Mouse (Mus musculus) adipocyte (in vitro differentiated cells): ENCODE measurements around the gene Rsph9.

Source experiments
- DNase-seq: peaks from one replicate; pipeline ENCODE4 v3.0.0-alpha.2; 2016; ENCODE audit warnings: low spot score

Rsph9 gene

DNA sequence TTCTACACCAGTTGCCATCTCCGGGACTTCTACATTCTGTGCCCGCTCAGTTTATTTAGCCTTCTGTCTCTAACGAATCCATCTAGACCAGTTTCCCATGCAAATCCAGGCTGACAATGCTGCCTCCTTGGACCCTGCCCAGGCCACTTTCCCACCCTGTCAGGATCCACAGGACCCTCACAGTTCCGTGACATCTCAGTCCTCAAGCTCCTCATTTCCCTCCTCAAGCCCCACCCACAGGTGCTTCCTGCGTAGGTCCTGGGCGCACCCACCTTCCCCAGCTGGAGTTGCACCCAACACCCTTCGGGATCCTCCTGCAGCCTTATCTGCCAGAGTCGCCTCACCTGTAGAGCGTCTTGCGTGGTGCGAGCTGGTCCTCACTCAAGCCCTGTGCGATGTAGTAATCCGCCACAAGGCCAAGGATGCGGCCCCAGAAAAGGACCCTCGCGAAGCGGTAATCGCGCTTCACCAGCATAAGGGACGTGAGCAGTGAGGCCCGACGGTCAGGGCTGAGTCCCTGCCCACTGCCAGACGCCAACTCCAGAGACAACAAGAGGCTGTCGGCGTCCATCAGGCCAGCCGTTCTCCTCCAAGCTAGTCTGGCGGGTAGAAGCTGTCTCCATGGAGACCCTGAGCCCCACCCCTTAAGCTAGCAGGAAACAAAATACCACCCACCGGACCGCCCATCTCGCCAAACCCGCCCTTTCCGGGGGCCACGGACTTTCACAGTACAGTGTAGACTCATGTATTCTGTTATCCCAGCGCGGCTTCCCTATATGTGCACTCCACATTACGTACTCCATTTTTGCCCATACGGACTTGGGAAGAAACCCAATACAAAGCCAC, at the start of gene Rsph9:
Gene Rsph9 (minus strand): TSS at position 639 of the 846 bp plus-strand sequence.
- DNase-seq = no peak

DNA sequence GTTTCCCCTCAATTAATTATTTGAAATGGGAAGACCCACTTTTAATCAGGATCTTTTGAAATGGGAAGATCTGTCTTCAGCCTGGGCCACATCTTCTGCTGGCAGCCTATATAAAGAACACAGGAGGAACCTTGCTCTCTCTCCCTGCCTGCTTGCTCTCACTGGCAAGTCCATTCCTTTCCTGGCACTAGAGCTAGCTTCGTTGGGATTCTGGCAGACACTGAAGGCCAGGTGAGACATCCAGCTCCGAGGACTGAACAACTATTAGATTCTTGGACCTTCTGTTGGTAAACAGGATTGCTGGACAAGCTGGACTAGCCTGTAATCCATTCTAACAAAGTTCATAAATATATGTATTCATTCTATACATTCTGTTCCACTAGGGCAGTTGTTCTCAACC, 44.8 kb upstream of the Rsph9 start:
- DNase-seq = no peak

DNA sequence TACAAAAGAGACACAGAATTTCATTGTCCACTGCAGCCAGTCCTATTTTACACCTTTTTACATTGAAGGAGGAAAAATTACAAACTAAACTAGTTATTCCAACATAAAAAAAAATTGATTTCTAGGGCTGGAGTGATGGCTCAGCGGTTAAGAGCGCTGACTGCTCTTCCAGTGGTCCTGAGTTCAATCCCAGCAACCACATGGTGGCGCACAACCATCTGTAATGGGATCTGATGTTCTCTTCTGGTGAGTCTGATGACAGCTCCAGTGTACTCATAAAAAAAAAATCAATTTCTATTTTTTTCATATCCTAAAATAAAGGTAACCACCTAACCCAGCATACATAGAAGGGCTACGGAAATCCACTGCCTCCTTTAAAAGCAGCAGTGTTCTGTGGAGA, 38.3 kb upstream of the Rsph9 start:
- no peak for DNase-seq

DNA sequence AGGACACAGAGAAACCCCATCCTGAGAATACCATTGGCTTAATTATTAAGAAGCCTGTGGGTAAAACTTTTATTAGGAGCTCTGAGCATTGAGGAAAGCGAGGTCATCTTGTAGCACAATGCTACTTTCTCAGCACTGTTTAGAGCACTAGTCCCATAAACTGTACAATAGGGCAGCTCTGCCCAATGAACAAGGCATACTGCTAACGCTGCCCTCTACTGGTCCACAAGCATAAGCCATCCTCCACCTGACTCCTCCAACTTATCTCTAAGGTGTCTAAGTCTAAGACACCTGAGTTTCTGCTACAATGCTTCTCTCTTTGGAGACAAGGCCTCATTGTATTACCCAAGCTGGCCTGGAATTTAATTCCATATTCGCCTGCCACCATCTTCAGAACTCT, 26.5 kb upstream of the Rsph9 start:
- peak; percentile 67 for DNase-seq

DNA sequence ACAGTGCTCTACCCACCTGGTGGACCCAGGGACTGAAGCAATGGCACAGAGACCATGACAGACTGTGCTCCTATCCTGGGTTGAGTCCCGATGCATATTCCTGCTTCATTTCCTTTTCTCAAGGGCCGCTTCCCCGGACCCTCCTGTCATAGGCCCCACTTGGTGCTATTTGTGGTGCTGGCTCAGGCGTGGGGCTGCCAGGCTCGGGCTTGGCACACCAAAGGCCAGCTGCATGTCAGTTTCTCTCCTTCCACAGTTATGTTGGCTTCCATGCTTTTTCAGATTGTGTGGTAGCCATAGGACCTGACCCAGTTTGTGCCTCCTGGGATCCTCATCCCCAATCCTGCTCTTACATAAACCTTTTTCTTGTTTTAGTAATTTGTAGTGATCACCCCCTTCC, 24.8 kb upstream of the Rsph9 start:
- no peak for DNase-seq

DNA sequence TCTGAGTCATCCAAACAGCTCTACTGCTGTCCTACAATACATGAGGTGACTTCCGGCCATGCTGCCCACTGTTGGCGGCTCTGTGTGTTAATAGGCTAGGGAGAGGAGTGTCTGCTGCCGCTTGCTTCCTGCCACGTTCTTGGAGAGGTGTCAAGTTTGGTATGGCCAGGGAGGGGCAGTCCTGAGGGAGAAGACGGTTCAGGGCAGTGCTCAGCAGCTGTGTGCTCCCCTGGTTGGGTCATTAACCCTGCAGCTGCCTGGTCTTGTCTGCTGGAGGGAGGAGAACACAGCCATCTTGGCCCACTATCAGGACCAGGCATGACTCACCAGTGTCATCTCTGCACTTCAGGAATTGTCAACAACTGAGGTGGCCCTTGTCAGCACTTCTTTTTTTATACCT, 24.3 kb upstream of the Rsph9 start:
- DNase-seq = peak; percentile 50

DNA sequence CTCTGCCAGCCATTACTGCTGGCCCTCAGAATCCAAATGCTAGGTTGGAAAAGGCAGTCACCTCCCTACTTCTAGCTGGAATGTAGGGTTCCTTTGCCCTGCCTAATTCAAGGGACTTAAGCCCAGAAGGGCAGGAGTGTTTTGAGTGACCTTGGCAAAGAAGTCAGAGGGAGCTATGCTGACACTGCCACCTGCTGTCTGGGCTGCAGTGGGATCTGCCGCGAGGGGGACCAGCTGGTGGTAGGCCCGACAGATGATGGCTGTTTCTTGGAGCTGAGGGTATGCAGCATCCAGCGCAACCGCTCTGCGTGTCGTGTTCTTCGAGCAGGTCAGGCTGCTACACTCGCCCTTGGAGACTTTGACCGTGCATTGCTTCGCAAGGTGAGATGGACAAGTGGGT, 23.0 kb upstream of the Rsph9 start:
- DNase-seq = no peak

DNA sequence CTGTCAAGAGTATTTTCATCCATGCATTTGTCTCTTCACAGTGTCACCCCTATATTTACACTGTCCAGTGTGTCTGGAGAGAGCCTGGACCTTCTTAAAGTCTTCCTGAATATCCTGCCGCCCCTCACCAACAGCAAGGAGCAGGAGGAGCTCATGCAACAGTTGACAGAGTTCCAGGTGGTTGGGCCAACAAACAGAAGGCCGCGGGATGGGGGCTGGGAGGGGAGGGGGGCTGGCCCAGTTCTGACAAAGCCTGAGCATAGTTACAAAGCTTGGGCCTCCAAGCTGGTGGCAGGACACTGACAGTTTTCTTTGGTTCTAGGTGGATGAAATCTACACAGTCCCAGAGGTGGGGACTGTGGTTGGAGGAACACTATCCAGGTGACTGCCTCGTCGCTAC, 22.3 kb upstream of the Rsph9 start:
- no peak for DNase-seq

DNA sequence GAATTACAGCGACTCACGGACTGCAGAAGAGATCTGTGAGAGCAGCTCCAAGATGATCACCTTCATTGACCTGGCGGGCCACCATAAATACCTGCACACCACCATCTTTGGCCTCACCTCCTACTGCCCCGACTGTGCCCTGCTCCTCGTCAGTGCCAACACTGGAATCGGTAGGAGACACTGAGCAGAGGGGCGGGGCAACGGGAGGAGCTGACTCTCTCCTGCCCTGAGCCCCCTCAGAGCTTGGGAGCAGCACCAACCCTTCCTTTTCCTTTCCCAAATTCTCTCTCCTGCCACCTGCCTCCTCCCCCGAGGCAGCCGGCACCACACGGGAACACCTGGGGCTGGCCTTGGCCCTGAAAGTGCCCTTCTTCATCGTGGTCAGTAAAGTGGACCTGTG, 21.4 kb upstream of the Rsph9 start:
- no peak for DNase-seq

DNA sequence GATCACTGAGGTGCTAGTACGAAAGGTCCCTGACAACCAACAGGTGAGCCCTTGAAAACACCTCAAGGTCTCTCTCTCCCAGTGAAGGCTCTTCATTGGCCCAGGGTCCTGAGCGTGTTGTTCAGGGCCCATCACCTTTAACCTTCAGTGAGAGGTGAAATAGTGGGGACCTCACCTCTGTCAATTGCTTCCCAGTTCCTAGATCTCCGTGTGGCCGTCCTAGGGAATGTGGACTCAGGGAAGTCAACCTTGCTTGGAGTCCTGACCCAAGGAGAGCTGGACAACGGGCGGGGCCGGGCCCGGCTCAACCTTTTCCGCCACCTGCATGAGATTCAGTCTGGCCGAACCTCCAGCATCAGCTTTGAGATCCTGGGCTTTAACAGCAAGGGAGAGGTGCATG, 20.8 kb upstream of the Rsph9 start:
- no peak for DNase-seq

DNA sequence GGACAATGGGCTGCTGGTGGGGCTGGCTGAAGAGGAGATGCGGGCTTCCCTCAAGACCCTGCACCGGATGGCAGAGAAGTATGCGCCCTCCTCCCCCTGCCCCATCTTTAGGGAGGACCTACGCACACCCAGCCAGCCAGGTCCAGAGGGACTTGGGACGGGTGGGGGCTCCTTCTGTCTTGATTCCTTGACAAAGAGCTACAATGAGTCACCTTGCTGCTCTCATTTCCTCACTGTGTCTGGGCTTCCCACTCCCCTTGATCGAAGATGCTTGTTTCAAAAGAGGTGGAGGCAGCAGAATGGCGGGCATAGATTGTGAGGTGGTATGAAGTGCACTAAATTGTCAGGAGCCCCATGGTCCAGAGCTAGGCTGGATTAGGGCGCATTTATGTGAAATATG, 20.3 kb upstream of the Rsph9 start:
- DNase-seq = no peak

DNA sequence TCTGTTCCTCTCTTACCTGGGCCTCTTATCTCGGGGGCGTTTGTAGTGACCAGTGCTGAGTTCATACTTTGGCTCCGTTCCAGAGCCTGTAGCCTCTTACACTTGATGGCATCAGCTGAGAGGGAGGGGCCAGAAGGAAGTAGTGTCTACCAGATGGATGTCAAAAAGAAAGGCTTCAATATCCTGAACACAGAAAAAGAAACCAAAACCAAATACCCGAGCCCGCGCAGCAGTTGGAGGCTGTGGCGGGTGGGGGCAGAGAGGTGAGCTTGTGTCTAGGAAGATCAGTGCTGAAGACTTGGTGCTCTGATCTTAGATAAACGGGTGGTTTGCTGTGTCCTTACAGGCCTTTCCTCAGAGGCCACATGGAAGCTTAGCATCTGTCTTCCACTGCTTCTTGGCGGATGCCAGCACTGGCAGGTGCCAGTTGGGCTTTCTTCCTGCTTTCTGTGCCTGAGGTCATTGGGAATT, 19.0 kb upstream of the Rsph9 start:
- DNase-seq = no peak

DNA sequence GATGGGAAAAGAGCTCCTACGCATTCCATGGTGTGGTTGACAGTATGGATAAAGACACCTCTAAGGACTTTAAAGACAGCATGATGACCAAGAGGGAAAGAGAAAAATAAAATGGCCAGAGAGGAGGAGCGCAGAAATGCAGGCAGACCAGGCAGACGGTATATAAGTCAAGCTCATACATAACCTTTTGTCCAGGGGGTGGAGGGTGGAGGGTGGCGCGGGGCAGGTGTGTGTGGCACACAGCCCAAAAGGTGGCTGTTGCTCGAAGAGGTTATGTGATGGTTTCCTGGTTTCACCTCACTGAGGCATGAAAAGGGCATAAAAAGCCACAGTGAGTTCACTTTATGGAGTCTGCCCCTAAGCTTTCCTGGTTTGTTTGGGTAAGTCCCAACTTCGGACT, 18.5 kb upstream of the Rsph9 start:
- DNase-seq = no peak

DNA sequence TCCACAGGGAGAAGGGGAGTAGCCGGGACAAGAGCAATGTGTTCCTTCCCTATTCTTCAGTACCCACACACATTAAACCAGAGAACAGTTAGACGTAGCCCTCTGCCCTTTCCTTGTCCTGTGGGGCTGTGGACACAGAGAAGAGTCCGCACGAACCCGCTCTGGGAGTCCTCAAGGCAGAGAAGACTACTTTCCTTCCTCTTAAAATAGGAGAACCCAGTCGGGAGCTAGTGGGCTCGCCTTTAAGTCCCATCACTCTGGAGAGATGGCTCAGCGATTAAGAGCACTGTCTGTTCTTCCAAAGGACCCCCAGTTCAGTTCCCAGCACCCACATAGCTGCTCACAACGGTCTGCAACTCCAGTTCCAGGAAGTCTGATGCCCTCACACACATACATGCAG, 17.7 kb upstream of the Rsph9 start:
- no peak for DNase-seq

DNA sequence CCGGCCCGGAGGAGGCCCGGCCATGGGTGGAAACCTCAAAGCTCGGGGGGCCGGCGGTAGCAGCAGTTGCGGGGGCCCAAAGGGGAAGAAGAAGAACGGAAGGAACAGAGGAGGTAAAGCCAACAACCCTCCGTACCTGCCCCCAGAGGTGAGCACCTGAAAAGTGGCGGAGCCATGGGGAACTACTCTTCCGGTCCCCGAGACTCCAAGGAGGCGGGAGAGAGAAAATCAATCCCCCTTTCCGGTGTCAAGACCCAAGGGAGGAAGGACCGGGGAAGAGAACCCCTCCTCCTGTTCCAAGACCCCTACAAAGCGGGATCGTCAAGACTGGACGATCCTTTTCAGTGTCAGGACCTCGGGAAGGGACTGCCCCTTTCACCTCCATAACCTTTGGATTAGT, 17.2 kb upstream of the Rsph9 start:
- DNase-seq = peak; percentile 41

DNA sequence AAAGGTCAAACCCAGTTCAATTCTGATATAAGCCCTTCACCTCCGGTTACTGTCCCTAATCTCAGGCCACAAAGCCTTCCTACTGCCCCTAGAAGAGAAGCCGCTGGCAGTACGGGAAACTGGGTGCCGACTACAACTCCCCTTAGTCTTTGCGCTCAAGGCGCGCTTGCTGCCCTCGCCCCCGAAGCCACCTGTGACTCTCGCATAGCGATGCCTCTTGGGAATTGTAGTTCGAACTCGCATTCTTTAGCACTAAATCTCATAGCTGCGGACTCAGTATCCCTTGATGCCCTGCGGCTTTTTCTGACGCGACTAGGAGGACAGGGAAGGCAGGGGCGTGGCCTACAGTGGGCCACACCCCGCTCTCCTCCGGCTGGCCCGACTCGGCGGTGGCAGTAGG, 16.7 kb upstream of the Rsph9 start, which contains the start of gene Gtpbp2:
Gene Gtpbp2 (plus strand): TSS at position 347 of the 400 bp plus-strand sequence.
- DNase-seq = peak; percentile 99

DNA sequence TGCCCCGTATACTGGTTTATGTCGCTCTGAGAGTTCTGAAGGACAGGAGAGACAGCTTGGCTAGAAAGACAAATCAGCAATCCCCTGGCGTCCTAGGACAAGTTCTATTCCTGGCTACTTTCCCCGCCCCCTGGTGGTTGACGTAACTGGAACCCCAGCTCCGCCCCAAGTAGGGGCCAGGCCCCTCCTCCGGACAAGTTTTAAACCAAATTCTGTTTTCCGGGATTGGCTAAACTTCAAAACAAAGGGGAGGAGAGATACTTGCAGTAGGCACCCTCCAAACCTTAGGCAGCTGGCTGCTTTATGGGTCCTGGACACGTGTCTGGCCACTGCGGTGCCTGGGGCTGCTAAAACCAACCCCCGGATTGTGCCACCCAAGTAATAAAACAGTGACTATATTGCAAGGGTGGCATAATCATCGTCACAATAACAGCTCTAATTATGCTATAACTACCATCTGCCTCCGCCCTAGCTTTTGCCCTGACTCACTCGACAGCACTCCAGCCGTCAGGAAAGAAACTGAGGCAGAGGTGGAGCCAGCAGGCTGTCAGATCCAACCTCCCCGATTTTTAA, 16.2 kb upstream of the Rsph9 start:
- peak; percentile 98 for DNase-seq

DNA sequence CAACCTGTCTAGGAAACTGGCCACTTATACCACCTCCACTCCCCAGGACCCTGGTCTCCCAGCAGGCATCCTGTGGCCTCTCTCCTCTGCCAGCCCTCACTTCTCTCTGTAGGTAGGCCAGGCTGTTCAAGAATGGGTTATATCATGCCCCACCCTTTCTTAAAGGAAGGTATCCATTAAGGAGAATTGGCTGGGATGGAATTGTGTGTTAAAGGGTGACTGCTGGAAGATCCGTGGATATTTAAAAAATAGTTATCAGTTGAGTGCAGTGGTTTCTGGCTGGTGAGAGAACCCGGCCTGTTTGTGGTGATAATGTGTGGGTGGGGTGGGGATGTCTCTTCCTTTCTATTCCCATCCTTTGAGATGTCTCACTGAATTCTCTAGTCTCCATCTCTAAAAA, 15.2 kb upstream of the Rsph9 start:
- no peak for DNase-seq

DNA sequence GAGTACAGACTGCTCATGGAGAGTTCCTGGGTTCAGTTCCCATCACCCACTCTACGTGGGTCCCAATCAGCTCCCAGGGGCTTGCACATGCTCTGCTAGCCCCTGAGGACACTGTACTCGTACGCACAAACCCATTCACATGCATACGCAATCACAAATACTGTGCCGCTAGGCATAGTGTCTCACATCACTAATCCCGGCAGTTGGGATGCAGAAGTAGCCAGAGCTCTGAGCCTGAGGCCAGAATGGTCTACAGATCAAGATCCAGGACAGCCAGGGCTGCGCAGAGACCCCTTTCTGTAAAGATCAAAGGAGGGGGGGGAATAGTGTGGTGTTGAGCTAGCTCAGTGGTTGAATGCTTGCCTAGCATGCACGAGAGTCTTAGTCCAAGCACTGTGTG, 13.1 kb upstream of the Rsph9 start:
- DNase-seq = no peak

DNA sequence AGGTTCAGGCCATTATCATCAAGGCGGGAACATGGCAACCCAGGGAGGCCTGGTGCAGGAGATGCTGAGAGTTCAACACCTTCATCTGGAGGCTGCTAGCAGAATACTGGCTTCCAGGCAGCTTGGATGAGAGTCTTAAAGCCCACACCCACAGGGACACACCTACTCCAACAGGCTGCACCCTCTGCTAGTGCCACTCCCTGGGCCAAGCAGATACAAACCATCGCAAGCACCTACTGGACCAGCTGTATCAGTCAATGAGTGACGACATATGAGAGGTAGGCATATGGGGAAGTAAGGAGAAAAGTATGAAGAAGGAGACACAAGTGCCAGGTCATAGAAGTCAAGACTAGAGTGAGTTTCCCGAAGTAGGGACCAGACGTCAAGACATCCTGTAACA, 12.7 kb upstream of the Rsph9 start:
- no peak for DNase-seq

DNA sequence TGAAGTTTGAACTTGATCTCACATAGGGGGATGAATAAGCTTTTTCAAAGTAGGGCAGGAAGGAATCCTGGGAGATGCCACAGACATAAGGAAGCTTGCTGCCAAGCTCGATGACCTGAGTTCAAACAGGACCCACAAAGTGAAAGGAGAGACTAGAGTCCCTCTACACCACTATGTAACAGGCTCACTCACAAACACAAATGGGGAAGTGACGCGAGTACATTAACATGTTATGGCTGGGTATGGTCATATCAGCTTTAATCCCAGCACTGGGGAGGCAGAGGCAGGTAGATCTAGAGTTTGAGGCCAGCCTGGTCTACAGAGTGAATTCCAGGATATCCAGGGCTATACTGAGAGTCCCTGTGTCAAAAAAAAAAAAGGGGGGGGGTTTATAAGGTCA, 10.3 kb upstream of the Rsph9 start:
- DNase-seq = no peak

DNA sequence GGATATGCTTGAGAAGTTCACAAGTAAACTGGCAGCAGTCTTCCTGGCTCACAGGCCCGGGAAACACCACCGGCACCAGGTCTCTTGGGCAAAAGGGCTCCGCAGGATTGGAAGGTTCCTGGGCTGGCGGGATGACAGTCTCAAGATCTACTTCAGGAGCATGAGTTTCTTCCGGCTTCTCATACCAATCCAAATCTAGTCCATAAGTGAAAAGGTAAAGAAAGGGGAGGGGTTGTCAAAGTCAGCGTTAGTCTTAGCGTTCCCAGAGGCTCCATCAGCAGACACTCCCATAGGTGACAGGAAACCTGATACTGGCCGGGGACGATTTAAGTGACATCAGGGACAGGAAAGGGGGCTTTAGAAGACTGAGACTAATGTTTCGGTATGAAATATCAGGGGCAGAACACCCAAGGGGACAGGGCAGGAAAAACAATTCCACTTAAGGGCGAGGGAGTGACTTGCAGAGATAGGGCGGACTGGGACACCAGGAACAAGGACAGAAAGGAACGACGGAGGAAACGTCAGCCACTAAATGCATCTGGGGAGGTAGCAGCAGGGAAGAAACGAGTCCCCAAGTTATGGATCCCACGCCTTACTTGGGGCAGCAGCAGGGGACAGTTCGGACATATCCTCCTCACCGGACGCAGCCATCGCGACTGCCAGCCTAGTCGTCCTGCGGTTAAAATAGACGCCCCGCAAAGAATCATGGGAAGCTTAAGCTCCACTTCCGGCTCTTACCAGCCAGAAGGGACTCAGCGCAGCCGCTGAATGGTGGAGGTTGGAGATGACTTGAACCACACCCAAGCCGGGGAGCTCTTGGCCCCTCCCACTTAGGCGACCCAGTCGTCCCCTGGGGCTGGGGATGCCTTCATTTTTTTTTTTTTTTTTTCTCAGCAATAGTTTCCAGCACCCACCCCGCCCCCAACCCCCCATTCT, 9.1 kb upstream of the Rsph9 start, which contains the start of gene Mad2l1bp:
Gene Mad2l1bp (minus strand): TSS at position 707 of the 936 bp plus-strand sequence.
- peak; percentile 90 for DNase-seq

DNA sequence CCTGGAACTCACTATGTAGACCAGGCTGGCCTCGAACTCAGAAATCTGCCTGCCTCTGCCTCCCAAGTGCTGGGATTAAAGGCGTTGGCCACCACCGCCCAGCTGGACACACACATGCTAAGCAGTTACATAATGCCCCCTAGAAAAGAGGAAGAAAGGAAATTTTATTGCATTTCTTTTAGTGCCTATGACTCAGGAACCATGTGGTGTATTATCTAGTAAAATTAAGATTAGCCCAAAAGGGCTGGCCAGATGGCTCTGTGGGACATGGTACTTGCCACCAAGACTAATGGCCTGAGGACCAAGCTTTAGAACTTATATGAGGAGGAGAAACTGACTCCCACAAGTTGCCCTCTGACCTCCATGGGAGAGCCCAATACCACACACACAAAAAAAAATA, 4.1 kb downstream of the Rsph9 start:
- no peak for DNase-seq
